Mouse (Mus musculus): ENCODE results near the gene Vmn2r22. TPM values are rescaled to one million over a fixed set of nuclear protein-coding genes. Genes with fewer than 3 reads are reported as not detected.
"Not testable (repeated sequence)": the region's sequence is repeated elsewhere in the genome, so short reads cannot be mapped to it uniquely, and the experiment has no call there.

Gene Vmn2r22
- total RNA-seq (2021), result not detected
- not detected in 2 replicates for polyA plus RNA-seq (2012; rRNA removed)
- long read RNA-seq, result 0 reads

- intact Hi-C loops (cut with DNase I), result not testable (repeated sequence)
- WGBS, result 35% methylated on average over 3 of the region's 3 CpGs
Observed at GRCm38 (mm10) chr6:123650625-123651024, at the start of gene Vmn2r22. TSS of gene Vmn2r22 (minus strand) at chr6:123650725.

GRCm38 (mm10) chr6:123697213-123697612 lies 46.7 kb upstream of the Vmn2r22 start:
- Histone ChIP-seq H3K79me2 (replicated peaks; ENCODE audit: control insufficient read depth, insufficient read depth, low read length) (no peaks in the 10 kb centered on the region), H3K4me3 (no peak overlapping the region), H3K4me1 (ENCODE audit: control insufficient read depth, insufficient read depth, low read length) (no peaks in the 10 kb centered on the region), H3K27ac (no peak overlapping the region), H3K27me3 (ENCODE audit: control insufficient read depth, insufficient read depth, low read length) (no peaks in the 10 kb centered on the region), H3K9ac (ENCODE audit: low read depth, low read length) (no peak overlapping the region), H3K36me3 (ENCODE audit: control insufficient read depth, insufficient read depth, low read length) (no peaks in the 10 kb centered on the region)
- DNase-seq, result no peak
- TF ChIP-seq CTCF (IDR thresholded peaks at IDR 0.05) (no peak), POLR2A (IDR thresholded peaks at IDR 0.05; ENCODE audit: insufficient read depth, low read depth, low read length) (no peak), EP300 (IDR thresholded peaks at IDR 0.05; ENCODE audit: insufficient read depth, low read depth, low read length) (no peak)
- intact Hi-C loops (cut with DNase I), result no loop called here

More at GRCm38 (mm10) chr6:123650625-123651024, at the start of gene Vmn2r22:
- DNase-seq; H3K36me3 ChIP-seq (ENCODE audit: control insufficient read depth, insufficient read depth, low read length); H3K79me2 ChIP-seq (replicated peaks; ENCODE audit: control insufficient read depth, insufficient read depth, low read length); H3K4me1 ChIP-seq (ENCODE audit: control insufficient read depth, insufficient read depth, low read length); H3K9ac ChIP-seq (ENCODE audit: low read depth, low read length); H3K27ac ChIP-seq; H3K27me3 ChIP-seq (ENCODE audit: control insufficient read depth, insufficient read depth, low read length); H3K4me3 ChIP-seq: not testable (repeated sequence)

DNA sequence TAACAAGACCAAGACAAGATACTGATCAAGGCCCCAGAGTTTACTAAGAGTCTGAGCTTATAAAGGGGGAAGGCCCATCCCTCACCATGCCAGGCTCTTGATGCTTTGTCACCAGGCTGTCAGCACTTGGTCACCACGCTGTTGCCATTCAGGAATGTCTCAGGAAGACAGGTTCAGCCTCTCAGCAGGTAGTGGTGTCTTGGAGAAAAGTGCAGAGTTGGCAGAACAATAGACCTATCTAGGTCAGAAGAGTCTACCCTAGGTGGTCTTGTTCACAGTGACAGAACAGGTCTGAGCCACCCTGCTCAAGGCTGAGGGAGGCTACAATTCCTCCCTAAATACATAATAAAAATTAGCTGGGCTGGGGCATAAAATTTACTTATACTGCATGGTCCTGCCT lies 46.1 kb upstream of the Vmn2r22 start:
- H3K79me2 ChIP-seq (replicated peaks; ENCODE audit: control insufficient read depth, insufficient read depth, low read length); intact Hi-C loops (cut with DNase I); H3K27me3 ChIP-seq (ENCODE audit: control insufficient read depth, insufficient read depth, low read length); DNase-seq; H3K4me3 ChIP-seq; H3K9ac ChIP-seq (ENCODE audit: low read depth, low read length); H3K4me1 ChIP-seq (ENCODE audit: control insufficient read depth, insufficient read depth, low read length); H3K36me3 ChIP-seq (ENCODE audit: control insufficient read depth, insufficient read depth, low read length); H3K27ac ChIP-seq: not testable (repeated sequence)
- 43% methylated on average over 1 of the region's 1 CpGs for WGBS

- TF ChIP-seq CTCF (IDR thresholded peaks at IDR 0.05), result peak; percentile 31
- TF ChIP-seq POLR2A (IDR thresholded peaks at IDR 0.05; ENCODE audit: insufficient read depth, low read depth, low read length), result no peak
- TF ChIP-seq EP300 (IDR thresholded peaks at IDR 0.05; ENCODE audit: insufficient read depth, low read depth, low read length), result no peak
- H3K9ac ChIP-seq (ENCODE audit: low read depth, low read length), result no peak overlapping the region
- H3K27ac ChIP-seq, result no peak overlapping the region
- 39% methylated on average over 6 of the region's 6 CpGs for WGBS
- DNase-seq, result no peak
- no peak overlapping the region for H3K4me3 ChIP-seq
- no peaks in the 10 kb centered on the region for H3K27me3 ChIP-seq (ENCODE audit: control insufficient read depth, insufficient read depth, low read length)
- H3K79me2 ChIP-seq (replicated peaks; ENCODE audit: control insufficient read depth, insufficient read depth, low read length), result no peaks in the 10 kb centered on the region
- H3K36me3 ChIP-seq (ENCODE audit: control insufficient read depth, insufficient read depth, low read length), result no peaks in the 10 kb centered on the region
- intact Hi-C loops (cut with DNase I), result no loop called here
- no peaks in the 10 kb centered on the region for H3K4me1 ChIP-seq (ENCODE audit: control insufficient read depth, insufficient read depth, low read length)
Observed at GRCm38 (mm10) chr6:123657040-123657439, 6.5 kb upstream of the Vmn2r22 start.

GRCm38 (mm10) chr6:123639394-123639793 lies 11.1 kb downstream of the Vmn2r22 start:
- H3K4me1 ChIP-seq (ENCODE audit: control insufficient read depth, insufficient read depth, low read length); H3K36me3 ChIP-seq (ENCODE audit: control insufficient read depth, insufficient read depth, low read length); intact Hi-C loops (cut with DNase I); H3K27ac ChIP-seq; H3K79me2 ChIP-seq (replicated peaks; ENCODE audit: control insufficient read depth, insufficient read depth, low read length); DNase-seq; H3K4me3 ChIP-seq; H3K9ac ChIP-seq (ENCODE audit: low read depth, low read length); H3K27me3 ChIP-seq (ENCODE audit: control insufficient read depth, insufficient read depth, low read length): not testable (repeated sequence)
- WGBS, result 57% methylated on average over 4 of the region's 4 CpGs

DNA sequence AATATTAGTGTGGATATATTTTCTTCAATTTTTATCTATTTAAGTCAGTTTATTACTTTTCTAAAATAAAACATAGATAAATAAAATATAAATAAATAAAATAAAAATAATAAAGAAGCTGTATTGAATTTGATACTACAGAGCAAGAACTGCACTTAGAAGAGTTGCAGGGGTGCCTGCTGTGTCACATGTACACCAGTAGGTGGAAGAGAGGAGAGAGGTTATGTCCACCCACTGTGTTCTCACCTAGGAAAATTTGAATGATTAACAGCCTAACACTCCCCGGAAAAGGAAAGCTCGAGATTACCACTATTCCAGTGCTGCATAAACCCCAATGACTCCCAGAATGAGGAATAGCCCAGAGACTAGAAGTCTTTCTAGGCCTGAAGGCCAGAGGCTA lies 26.7 kb downstream of the Vmn2r22 start:
- H3K27me3 ChIP-seq (ENCODE audit: control insufficient read depth, insufficient read depth, low read length); H3K9ac ChIP-seq (ENCODE audit: low read depth, low read length); H3K4me3 ChIP-seq; DNase-seq; H3K4me1 ChIP-seq (ENCODE audit: control insufficient read depth, insufficient read depth, low read length); H3K79me2 ChIP-seq (replicated peaks; ENCODE audit: control insufficient read depth, insufficient read depth, low read length); H3K27ac ChIP-seq; H3K36me3 ChIP-seq (ENCODE audit: control insufficient read depth, insufficient read depth, low read length); intact Hi-C loops (cut with DNase I): not testable (repeated sequence)
- WGBS, result no CpG with 5 or more reads among the region's 2 CpGs

DNA sequence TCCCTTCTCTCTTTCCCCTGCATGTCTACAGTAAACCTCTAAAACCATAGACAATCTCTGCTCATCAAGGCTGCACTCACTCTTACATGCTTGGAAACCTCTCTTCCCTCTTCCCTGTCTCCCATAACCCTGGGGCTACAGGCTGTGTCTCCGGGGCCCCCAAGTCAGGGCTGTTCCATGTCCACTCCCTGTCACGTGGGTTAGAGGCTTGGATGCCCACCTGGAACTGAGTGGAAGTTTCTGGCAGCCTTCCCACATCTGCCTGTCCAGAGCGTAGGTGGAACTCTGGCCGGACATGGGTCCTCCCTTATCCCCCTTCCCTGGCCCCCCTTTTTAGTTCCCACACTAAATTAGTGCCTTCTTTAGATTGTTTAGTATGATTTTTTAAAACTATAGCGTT lies 62.2 kb downstream of the Vmn2r22 start:
- H3K27ac ChIP-seq; intact Hi-C loops (cut with DNase I); H3K4me1 ChIP-seq (ENCODE audit: control insufficient read depth, insufficient read depth, low read length); H3K9ac ChIP-seq (ENCODE audit: low read depth, low read length); H3K36me3 ChIP-seq (ENCODE audit: control insufficient read depth, insufficient read depth, low read length); DNase-seq; H3K27me3 ChIP-seq (ENCODE audit: control insufficient read depth, insufficient read depth, low read length); H3K79me2 ChIP-seq (replicated peaks; ENCODE audit: control insufficient read depth, insufficient read depth, low read length); H3K4me3 ChIP-seq: not testable (repeated sequence)
- WGBS, result no CpG with 5 or more reads among the region's 5 CpGs

GRCm38 (mm10) chr6:123587796-123588328 lies 62.7 kb downstream of the Vmn2r22 start:
- DNase-seq; intact Hi-C loops (cut with DNase I); H3K27me3 ChIP-seq (ENCODE audit: control insufficient read depth, insufficient read depth, low read length); H3K79me2 ChIP-seq (replicated peaks; ENCODE audit: control insufficient read depth, insufficient read depth, low read length); H3K4me3 ChIP-seq; H3K4me1 ChIP-seq (ENCODE audit: control insufficient read depth, insufficient read depth, low read length); H3K9ac ChIP-seq (ENCODE audit: low read depth, low read length); H3K27ac ChIP-seq; H3K36me3 ChIP-seq (ENCODE audit: control insufficient read depth, insufficient read depth, low read length): not testable (repeated sequence)
- WGBS, result no CpG with 5 or more reads among the region's 2 CpGs

GRCm38 (mm10) chr6:123583988-123584387 lies 66.5 kb downstream of the Vmn2r22 start:
- H3K9ac ChIP-seq (ENCODE audit: low read depth, low read length); H3K4me3 ChIP-seq; DNase-seq; H3K79me2 ChIP-seq (replicated peaks; ENCODE audit: control insufficient read depth, insufficient read depth, low read length); H3K4me1 ChIP-seq (ENCODE audit: control insufficient read depth, insufficient read depth, low read length); intact Hi-C loops (cut with DNase I); H3K36me3 ChIP-seq (ENCODE audit: control insufficient read depth, insufficient read depth, low read length); H3K27me3 ChIP-seq (ENCODE audit: control insufficient read depth, insufficient read depth, low read length); H3K27ac ChIP-seq: not testable (repeated sequence)
- WGBS, result no CpG with 5 or more reads among the region's 1 CpGs

- H3K4me3 ChIP-seq; DNase-seq; H3K36me3 ChIP-seq (ENCODE audit: control insufficient read depth, insufficient read depth, low read length); H3K27ac ChIP-seq; H3K4me1 ChIP-seq (ENCODE audit: control insufficient read depth, insufficient read depth, low read length); H3K79me2 ChIP-seq (replicated peaks; ENCODE audit: control insufficient read depth, insufficient read depth, low read length); H3K27me3 ChIP-seq (ENCODE audit: control insufficient read depth, insufficient read depth, low read length); H3K9ac ChIP-seq (ENCODE audit: low read depth, low read length); intact Hi-C loops (cut with DNase I): not testable (repeated sequence)
- WGBS, result no CpG with 5 or more reads among the region's 2 CpGs
Observed at GRCm38 (mm10) chr6:123574698-123575097, 75.8 kb downstream of the Vmn2r22 start.

Data from heart, adult 2 months (tissue).